Mouse (Mus musculus) megakaryocyte, embryonic 14.5 days (primary cell): Measurements from ENCODE around the gene Dscam. TPM values are rescaled to one million over a fixed set of nuclear protein-coding genes. Genes with fewer than 3 reads are reported as not detected.

Source experiments
- H3K27me3 ChIP-seq: replicated peaks from 2 replicates; pipeline ENCODE3; 2012; ENCODE audit warnings: inconsistent platforms
- H3K36me3 ChIP-seq: replicated peaks from 2 replicates; pipeline ENCODE3; 2012; ENCODE audit warnings: low read length, inconsistent platforms, mixed read lengths
- H3K4me1 ChIP-seq: 2 replicates; pipeline ENCODE4 v1.6.1; 2012; ENCODE audit warnings: inconsistent platforms
- H3K4me3 ChIP-seq: replicated peaks from 2 replicates; pipeline ENCODE3; 2012; ENCODE audit warnings: moderate library complexity, mild to moderate bottlenecking, inconsistent platforms
- H3K9me3 ChIP-seq: 2 replicates; pipeline ENCODE4 v1.6.1; 2012; ENCODE audit warnings: inconsistent platforms
- FLI1 ChIP-seq: IDR thresholded peaks from 2 replicates; pipeline ENCODE4 v1.6.1; 2012; ENCODE audit warnings: low read length, inconsistent platforms, mixed read lengths
- GATA1 ChIP-seq: IDR thresholded peaks from 3 replicates; pipeline ENCODE4 v1.6.1; 2012; ENCODE audit warnings: mixed read lengths, low read length, inconsistent platforms, borderline replicate concordance
- polyA plus RNA-seq: library from polyadenylated mRNA; stranded (reverse); fragments of >175 nt; gene quantifications from 2 replicates; pipeline ENCODE4 v1.2.3, GENCODE M21; 2012; ENCODE audit warnings: low replicate concordance; ENCODE audit not compliant: insufficient read depth

Gene Dscam
- polyA plus RNA-seq, 1 experiment, result not detected

DNA sequence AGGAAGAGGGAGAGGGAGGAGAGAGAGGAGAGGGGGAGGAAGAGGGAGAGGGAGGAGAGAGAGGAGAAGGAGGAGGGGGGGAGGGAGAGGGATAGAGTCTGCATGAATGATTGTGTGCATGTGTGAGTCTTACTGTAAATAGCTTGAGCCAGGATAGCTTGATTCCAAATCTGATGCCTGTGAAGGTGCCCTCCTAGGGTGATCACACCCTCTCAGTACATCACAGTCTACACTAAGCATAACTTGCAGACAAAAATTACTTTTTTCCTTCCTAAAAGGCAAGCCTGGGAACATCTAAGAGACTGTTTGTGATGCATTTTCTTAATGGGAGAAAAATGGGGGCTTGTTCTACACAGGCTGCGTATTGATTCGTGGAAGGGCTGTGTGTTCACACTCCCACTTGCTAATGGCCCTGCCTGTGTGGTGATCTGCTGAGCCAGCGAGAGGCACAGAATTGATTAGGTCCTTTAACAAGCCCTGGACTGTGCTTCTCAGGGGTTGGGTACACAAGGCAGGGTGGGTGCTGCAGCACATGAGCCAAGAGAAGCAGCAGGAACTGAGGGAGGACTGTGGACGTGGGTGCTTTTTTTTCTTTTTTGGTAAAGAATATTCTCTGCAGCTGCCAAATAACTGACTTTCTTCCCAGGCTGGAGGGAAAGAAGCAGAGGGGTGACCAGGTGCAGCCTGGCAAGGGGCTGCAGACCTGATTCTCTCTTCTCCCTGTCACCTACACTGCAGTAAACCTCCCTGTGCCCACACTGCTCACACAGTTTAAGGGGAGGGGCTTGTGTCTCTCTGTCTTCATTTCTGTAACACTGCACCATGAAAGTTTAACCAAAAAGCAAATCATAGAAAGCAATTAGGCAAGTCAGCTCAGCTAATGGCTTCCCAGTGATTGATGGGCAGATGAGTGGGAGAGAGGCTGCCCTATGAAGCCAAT, 161.2 kb downstream of the Dscam start:
- no peaks in the 10 kb centered on the region for H3K36me3 ChIP-seq
- no peak for TF ChIP-seq FLI1
- TF ChIP-seq GATA1, result no peak
- H3K4me3 ChIP-seq, result no peak overlapping the region
- peaks cover 3% of the 10 kb centered on the region; the same call in 1 of the 2 replicates for H3K4me1 ChIP-seq
- no peaks in the 10 kb centered on the region for H3K9me3 ChIP-seq
- H3K27me3 ChIP-seq, result no peaks in the 10 kb centered on the region

DNA sequence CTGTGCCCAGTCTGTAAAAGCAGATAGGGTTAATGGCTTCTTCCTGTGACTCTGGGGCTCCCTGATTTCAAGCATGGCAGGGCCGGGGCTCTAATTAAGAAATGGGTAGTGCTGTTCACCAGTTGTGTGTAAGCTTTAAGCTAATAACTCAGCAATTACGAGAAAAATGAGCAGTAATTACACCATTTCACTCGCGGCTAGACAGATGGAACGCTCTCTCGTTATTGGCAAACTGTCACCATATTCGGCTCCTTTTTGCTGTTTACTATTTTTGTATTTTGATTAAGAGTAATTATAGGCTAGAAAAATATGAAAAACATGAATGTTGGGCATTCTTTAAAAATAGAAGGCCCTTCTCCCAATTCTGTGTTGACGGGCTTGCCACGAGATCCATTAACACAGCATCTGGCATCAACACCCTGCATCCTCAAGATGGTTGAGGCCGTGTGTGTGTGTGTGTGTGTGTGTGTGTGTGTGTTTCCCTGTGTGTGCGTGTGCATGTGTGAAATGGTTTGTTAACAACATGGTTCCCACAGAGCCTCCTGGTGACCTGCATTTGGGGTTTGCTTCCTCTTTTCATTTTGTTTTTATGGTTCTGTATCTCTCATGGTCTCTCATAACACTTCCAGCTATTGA, 162.5 kb downstream of the Dscam start:
- Histone ChIP-seq H3K4me1 (peaks cover 3% of the 10 kb centered on the region; the same call in 1 of the 2 replicates), H3K27me3 (no peaks in the 10 kb centered on the region), H3K36me3 (no peaks in the 10 kb centered on the region), H3K4me3 (no peak overlapping the region), H3K9me3 (no peaks in the 10 kb centered on the region)
- TF ChIP-seq FLI1 (no peak), GATA1 (no peak)

DNA sequence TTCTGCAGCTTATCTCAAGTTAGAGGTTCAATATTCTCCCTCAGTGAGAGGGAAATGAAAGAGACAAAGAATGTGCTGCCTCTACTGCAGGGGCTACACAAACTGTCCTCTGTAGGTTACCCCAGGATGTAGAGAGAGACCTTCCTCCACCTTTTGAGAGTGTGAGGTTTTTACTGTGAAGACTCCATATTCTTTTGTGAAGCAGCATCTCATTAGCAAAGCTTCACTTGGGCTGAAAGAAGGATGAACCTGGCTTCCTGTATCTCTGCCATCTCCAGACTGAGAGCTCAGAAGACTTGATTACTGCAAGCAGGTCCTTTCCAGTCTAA, 163.7 kb downstream of the Dscam start:
- TF ChIP-seq GATA1, result no peak
- no peak for TF ChIP-seq FLI1
- no peaks in the 10 kb centered on the region for H3K9me3 ChIP-seq
- H3K36me3 ChIP-seq, result no peaks in the 10 kb centered on the region
- peaks cover 2% of the 10 kb centered on the region for H3K27me3 ChIP-seq
- no peak overlapping the region for H3K4me3 ChIP-seq
- peaks cover 3% of the 10 kb centered on the region; the same call in 1 of the 2 replicates for H3K4me1 ChIP-seq

DNA sequence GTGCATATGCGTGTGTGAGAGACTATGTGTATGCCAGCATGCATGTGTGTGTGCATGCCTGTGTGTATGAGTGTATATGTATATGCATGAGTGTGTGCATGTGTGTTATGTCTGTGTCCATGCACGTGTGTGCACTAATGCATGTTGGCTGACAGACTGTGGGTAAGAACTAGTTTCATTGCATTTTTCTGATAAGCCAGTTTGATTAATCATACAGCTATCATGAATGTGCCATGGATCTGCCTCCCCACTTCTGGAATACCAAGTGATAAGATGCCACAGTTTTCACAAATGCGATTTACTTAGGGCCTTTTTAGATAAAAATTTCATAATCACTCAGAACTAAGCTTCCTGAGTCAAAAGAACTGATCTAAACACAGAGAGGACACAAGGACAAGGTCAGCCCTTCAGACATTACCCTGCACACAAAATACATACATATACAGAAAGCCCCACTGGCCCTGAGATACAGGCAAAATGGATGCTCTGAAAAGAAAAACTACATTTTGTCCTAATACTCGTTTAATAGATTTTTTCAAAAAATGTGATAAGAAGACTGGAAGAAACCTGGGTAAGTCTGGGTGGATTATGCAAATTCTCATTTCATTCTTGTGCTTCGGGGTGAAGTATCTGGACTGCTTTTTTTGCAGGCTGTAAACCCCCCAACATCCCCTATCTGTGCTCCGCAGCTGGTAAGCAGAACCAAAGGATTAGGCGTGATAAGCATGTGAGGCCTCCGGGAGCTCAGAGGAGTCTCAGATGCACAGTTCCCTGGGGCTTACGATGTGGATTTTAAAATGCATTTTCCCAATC, 164.3 kb downstream of the Dscam start:
- peaks cover 3% of the 10 kb centered on the region; the same call in 1 of the 2 replicates for H3K4me1 ChIP-seq

GRCm38 (mm10) chr16:97003965-97004364, 166.6 kb downstream of the Dscam start:
- H3K4me3 ChIP-seq, result no peak overlapping the region
- no peaks in the 10 kb centered on the region for H3K9me3 ChIP-seq
- peaks cover 2% of the 10 kb centered on the region for H3K27me3 ChIP-seq
- H3K4me1 ChIP-seq, result peaks cover 3% of the 10 kb centered on the region; the same call in 1 of the 2 replicates
- TF ChIP-seq GATA1 (no peak), FLI1 (no peak)
- no peaks in the 10 kb centered on the region for H3K36me3 ChIP-seq

More for the DNA sequence above, 164.3 kb downstream of the Dscam start:
- peaks cover 2% of the 10 kb centered on the region for H3K27me3 ChIP-seq
- no peaks in the 10 kb centered on the region for H3K36me3 ChIP-seq
- TF ChIP-seq GATA1 (no peak), FLI1 (no peak)
- H3K9me3 ChIP-seq, result no peaks in the 10 kb centered on the region
- H3K4me3 ChIP-seq, result peak overlapping the region; percentile 69

- H3K4me3 ChIP-seq, result no peak overlapping the region
- H3K4me1 ChIP-seq, result peaks cover 3% of the 10 kb centered on the region; the same call in 1 of the 2 replicates
- H3K36me3 ChIP-seq, result no peaks in the 10 kb centered on the region
- H3K9me3 ChIP-seq, result no peaks in the 10 kb centered on the region
- TF ChIP-seq GATA1 (no peak), FLI1 (no peak)
- H3K27me3 ChIP-seq, result peaks cover 2% of the 10 kb centered on the region
These were observed 167.7 kb downstream of the Dscam start for GRCm38 (mm10) chr16:97002837-97003236.

GRCm38 (mm10) chr16:97002189-97002588, 168.4 kb downstream of the Dscam start:
- TF ChIP-seq GATA1 (no peak), FLI1 (no peak)
- Histone ChIP-seq H3K9me3 (no peaks in the 10 kb centered on the region), H3K27me3 (peaks cover 2% of the 10 kb centered on the region), H3K4me1 (peaks cover 3% of the 10 kb centered on the region; the same call in 1 of the 2 replicates), H3K36me3 (no peaks in the 10 kb centered on the region), H3K4me3 (no peak overlapping the region)

DNA sequence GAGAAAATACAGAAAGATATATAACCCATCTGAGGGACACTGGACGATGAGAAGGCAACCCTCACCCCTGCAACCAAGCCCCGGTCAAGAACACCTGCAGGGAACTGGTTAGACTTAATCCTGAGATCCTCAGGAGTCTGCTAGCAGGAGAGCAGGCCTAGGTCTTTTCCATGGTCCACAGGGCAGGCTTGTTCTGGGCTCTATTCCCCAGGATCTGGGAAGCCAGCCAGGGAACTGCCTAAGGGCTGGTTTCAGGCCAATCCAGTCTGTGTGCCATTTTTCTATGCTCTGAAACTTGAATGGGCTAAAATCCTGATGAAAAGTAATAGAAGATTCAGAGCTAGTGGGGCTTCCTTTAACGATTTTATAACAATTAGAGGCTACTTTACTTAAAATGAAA, 173.7 kb downstream of the Dscam start:
- Histone ChIP-seq H3K36me3 (no peaks in the 10 kb centered on the region), H3K4me1 (no peaks in the 10 kb centered on the region), H3K27me3 (no peaks in the 10 kb centered on the region), H3K9me3 (no peaks in the 10 kb centered on the region), H3K4me3 (no peak overlapping the region)
- TF ChIP-seq FLI1 (no peak), GATA1 (no peak)

GRCm38 (mm10) chr16:96995858-96996257, 174.7 kb downstream of the Dscam start:
- no peaks in the 10 kb centered on the region for H3K9me3 ChIP-seq
- no peaks in the 10 kb centered on the region for H3K27me3 ChIP-seq
- TF ChIP-seq GATA1 (no peak), FLI1 (no peak)
- H3K4me3 ChIP-seq, result no peak overlapping the region
- no peaks in the 10 kb centered on the region for H3K4me1 ChIP-seq
- no peaks in the 10 kb centered on the region for H3K36me3 ChIP-seq
